Mouse (Mus musculus): ENCODE measurements around the gene Hhex. TPM values are rescaled to one million over a fixed set of nuclear protein-coding genes. Genes with fewer than 3 reads are reported as not detected.
A peak's percentile ranks its signal among the peaks of the same experiment; 100 is the strongest.

Gene Hhex
- polyA plus RNA-seq, 1 experiment, result 62.3 TPM

GRCm38 (mm10) chr19:37432868-37433570 is 1.6 kb upstream of the Hhex start:
- TF ChIP-seq CTCF (IDR thresholded peaks at IDR 0.05; ENCODE audit: low read depth, low read length) (no peak), POLR2A (IDR thresholded peaks at IDR 0.05; ENCODE audit: borderline replicate concordance, low read depth, low read length) (no peak)
- peak overlapping the region; percentile 79; the same call in 1 of the 2 replicates for H3K4me3 ChIP-seq (ENCODE audit: insufficient read depth, low read length)
- H3K27ac ChIP-seq (ENCODE audit: insufficient read depth, low read depth, low read length), result no peak overlapping the region
- H3K4me1 ChIP-seq (ENCODE audit: control insufficient read depth, insufficient read depth, low read length), result peaks cover 13% of the 10 kb centered on the region

DNA sequence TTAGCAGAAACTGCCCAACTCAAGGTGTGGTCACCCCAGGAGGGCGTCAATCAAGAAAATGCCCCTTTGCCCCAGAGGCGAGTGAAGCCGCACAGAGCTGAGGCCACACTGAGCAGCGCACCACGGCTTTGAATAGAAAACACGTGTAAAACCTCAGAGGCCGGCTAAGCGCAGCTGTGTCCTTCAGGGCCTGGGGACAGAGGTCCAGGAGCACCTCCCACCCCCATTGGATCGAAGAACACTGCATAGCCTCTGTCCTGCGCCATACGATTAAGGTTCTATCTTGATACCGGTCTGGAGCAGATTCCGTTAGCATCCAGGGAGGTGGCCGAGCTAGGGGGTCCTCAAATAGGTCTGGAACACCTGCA is 731 bp upstream of the Hhex start:
- TF ChIP-seq CTCF (IDR thresholded peaks at IDR 0.05; ENCODE audit: low read depth, low read length) (no peak), POLR2A (IDR thresholded peaks at IDR 0.05; ENCODE audit: borderline replicate concordance, low read depth, low read length) (no peak)
- Histone ChIP-seq H3K27ac (ENCODE audit: insufficient read depth, low read depth, low read length) (no peak overlapping the region), H3K4me3 (ENCODE audit: insufficient read depth, low read length) (peak overlapping the region; percentile 79), H3K4me1 (ENCODE audit: control insufficient read depth, insufficient read depth, low read length) (peaks cover 12% of the 10 kb centered on the region)

DNA sequence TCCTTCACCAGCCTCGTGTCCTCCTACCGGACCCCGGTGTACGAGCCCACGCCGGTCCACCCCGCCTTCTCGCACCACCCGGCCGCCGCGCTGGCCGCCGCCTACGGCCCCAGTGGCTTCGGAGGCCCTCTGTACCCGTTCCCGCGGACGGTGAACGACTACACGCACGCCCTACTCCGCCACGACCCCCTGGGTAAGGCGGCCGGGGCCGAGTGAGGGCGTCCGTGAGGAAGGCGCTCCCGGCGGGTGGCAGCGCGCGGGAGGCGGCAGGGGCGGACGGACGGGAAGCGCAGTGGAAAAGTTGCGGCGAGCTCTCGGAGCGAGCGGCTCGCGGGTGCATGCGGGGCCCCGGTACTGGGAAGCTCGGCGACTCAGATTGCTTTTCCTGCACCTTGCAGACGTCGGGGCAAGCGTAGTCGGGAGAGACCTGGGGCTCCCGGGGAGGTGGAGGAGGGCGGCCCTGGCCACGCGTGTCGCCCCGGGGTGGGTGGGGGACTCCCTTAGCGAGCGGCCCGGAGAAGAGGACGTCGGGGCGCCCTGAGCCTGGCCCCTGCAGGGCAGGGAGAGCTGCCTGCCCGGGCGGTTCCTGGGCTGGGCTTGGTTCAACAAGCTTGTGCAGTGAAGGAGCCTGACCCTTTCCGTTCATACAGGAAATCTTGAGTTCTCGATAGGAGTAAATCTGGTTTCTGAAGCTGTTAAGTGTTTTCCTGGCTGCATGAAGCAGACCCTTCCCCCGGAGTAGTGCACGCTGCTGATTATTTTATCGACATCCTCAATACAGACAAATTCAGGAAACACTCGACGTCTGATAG is 637 bp downstream of the Hhex start:
- H3K27ac ChIP-seq (ENCODE audit: insufficient read depth, low read depth, low read length), result peak overlapping the region; percentile 99
- H3K4me3 ChIP-seq (ENCODE audit: insufficient read depth, low read length), result peak overlapping the region; percentile 99
- peaks cover 15% of the 10 kb centered on the region for H3K4me1 ChIP-seq (ENCODE audit: control insufficient read depth, insufficient read depth, low read length)
- no peak for TF ChIP-seq POLR2A (IDR thresholded peaks at IDR 0.05; ENCODE audit: borderline replicate concordance, low read depth, low read length)
- TF ChIP-seq CTCF (IDR thresholded peaks at IDR 0.05; ENCODE audit: low read depth, low read length), result no peak

DNA sequence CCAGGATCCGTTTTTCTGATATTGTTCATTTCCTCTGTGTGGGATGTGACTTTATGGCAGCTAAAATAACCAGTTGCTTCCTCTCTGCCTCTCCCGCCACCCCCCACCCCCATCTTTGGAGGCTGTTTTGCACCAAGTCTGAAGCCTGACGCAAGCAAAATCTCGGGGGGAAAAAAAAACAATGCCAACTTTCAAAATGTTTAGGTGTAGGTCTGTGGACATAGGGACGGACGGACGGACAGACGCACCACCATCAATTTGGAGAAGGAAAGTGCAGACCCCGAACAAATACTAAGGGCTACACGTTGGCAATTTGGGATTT is 1.2 kb downstream of the Hhex start:
- TF ChIP-seq CTCF (IDR thresholded peaks at IDR 0.05; ENCODE audit: low read depth, low read length) (no peak), POLR2A (IDR thresholded peaks at IDR 0.05; ENCODE audit: borderline replicate concordance, low read depth, low read length) (no peak)
- Histone ChIP-seq H3K4me3 (ENCODE audit: insufficient read depth, low read length) (peak overlapping the region; percentile 99), H3K27ac (ENCODE audit: insufficient read depth, low read depth, low read length) (peak overlapping the region; percentile 99), H3K4me1 (ENCODE audit: control insufficient read depth, insufficient read depth, low read length) (peaks cover 15% of the 10 kb centered on the region)

GRCm38 (mm10) chr19:37436514-37437288 is 2.1 kb downstream of the Hhex start:
- no peak for TF ChIP-seq CTCF (IDR thresholded peaks at IDR 0.05; ENCODE audit: low read depth, low read length)
- TF ChIP-seq POLR2A (IDR thresholded peaks at IDR 0.05; ENCODE audit: borderline replicate concordance, low read depth, low read length), result no peak
- Histone ChIP-seq H3K4me1 (ENCODE audit: control insufficient read depth, insufficient read depth, low read length) (peaks cover 15% of the 10 kb centered on the region), H3K4me3 (ENCODE audit: insufficient read depth, low read length) (peak overlapping the region; percentile 99), H3K27ac (ENCODE audit: insufficient read depth, low read depth, low read length) (peak overlapping the region; percentile 98)

DNA sequence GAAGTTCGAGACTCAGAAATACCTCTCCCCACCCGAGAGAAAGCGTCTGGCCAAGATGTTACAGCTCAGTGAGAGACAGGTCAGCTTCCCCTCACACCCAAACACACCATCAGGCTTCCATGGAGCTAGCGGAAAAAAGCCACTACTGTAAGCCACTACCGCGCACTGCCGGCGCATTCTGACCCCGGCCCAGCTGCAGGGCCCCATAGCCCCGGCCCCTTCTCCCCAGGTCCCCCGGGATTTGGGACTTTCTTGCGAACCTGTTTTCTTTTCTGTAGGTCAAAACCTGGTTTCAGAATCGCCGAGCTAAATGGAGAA is 2.6 kb downstream of the Hhex start:
- Histone ChIP-seq H3K4me3 (ENCODE audit: insufficient read depth, low read length) (peak overlapping the region; percentile 53), H3K27ac (ENCODE audit: insufficient read depth, low read depth, low read length) (no peak overlapping the region), H3K4me1 (ENCODE audit: control insufficient read depth, insufficient read depth, low read length) (peaks cover 16% of the 10 kb centered on the region)
- no peak for TF ChIP-seq POLR2A (IDR thresholded peaks at IDR 0.05; ENCODE audit: borderline replicate concordance, low read depth, low read length)
- no peak for TF ChIP-seq CTCF (IDR thresholded peaks at IDR 0.05; ENCODE audit: low read depth, low read length)

GRCm38 (mm10) chr19:37440181-37440580 is 5.6 kb downstream of the Hhex start:
- Histone ChIP-seq H3K4me3 (ENCODE audit: insufficient read depth, low read length) (no peak overlapping the region), H3K27ac (ENCODE audit: insufficient read depth, low read depth, low read length) (no peak overlapping the region), H3K4me1 (ENCODE audit: control insufficient read depth, insufficient read depth, low read length) (peaks cover 25% of the 10 kb centered on the region)
- no peak for TF ChIP-seq POLR2A (IDR thresholded peaks at IDR 0.05; ENCODE audit: borderline replicate concordance, low read depth, low read length)
- TF ChIP-seq CTCF (IDR thresholded peaks at IDR 0.05; ENCODE audit: low read depth, low read length), result no peak

DNA sequence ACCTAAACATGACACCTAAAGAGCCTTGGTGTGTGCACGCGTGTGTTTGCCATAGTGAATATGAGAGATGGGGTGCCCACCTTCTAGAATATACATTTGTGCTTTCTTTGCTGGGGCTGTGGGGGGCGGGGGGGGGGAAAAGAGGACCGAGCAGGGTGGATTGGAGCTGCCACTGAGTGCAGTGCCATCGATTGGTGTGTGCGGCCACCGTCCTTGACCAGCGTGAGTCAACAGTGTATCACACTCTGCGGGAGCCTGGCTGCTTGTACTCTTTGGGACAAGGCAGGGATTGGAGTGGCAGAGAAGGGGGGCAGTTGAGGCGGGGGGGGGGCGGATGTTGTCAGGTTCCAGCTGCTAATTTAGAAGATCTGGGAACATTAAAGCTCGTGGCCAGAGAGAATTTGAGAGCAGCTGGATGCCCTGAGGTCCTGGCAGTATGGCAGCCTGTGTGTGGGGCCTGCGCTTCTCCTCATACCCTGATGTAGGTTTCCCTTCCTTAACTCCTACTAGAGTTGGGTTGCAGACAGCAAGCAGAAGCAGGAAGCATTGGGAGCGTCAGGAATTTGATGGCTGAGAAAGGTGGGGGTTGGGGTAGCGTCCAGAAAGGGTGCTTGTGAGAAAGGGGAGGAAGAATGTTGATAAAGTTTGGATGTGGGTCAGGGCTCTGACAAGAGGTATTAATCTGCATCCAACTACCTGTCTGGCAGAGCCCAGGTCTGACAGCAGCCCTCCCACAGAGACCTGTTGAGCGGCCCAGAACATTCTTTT is 6.3 kb downstream of the Hhex start:
- Histone ChIP-seq H3K27ac (ENCODE audit: insufficient read depth, low read depth, low read length) (no peak overlapping the region), H3K4me1 (ENCODE audit: control insufficient read depth, insufficient read depth, low read length) (peaks cover 25% of the 10 kb centered on the region), H3K4me3 (ENCODE audit: insufficient read depth, low read length) (no peak overlapping the region)
- TF ChIP-seq CTCF (IDR thresholded peaks at IDR 0.05; ENCODE audit: low read depth, low read length), result no peak
- TF ChIP-seq POLR2A (IDR thresholded peaks at IDR 0.05; ENCODE audit: borderline replicate concordance, low read depth, low read length), result no peak

GRCm38 (mm10) chr19:37442524-37443286 is 8.1 kb downstream of the Hhex start:
- H3K4me1 ChIP-seq (ENCODE audit: control insufficient read depth, insufficient read depth, low read length), result peaks cover 23% of the 10 kb centered on the region
- TF ChIP-seq POLR2A (IDR thresholded peaks at IDR 0.05; ENCODE audit: borderline replicate concordance, low read depth, low read length), result no peak
- no peak for TF ChIP-seq CTCF (IDR thresholded peaks at IDR 0.05; ENCODE audit: low read depth, low read length)
- H3K4me3 ChIP-seq (ENCODE audit: insufficient read depth, low read length), result no peak overlapping the region
- H3K27ac ChIP-seq (ENCODE audit: insufficient read depth, low read depth, low read length), result no peak overlapping the region

Measured in bone marrow macrophage, adult 2 months (primary cell).